Mouse (Mus musculus) layer of hippocampus, postnatal 14 days (tissue): ENCODE measurements at regions not wholly inside any gene's neighbourhood (a gene's known extent, or its start where the extent isn't known, plus 50 kb on each side); places are given as distances from the start of the nearest gene placed in this dataset.
A peak's percentile ranks its signal among the peaks of the same experiment; 100 is the strongest.

Experiments
- DNase-seq, 2 experiments: peaks; one replicate each; pipeline ENCODE4 v3.0.0; 2021 to 2022; ENCODE audit warnings: low spot score in 2 of 2, mixed read lengths in 1 of 2

GRCm38 (mm10) chr16:91970461-91970860 lies 87.6 kb upstream of the Mrps6 start:
- no peak for DNase-seq

DNA sequence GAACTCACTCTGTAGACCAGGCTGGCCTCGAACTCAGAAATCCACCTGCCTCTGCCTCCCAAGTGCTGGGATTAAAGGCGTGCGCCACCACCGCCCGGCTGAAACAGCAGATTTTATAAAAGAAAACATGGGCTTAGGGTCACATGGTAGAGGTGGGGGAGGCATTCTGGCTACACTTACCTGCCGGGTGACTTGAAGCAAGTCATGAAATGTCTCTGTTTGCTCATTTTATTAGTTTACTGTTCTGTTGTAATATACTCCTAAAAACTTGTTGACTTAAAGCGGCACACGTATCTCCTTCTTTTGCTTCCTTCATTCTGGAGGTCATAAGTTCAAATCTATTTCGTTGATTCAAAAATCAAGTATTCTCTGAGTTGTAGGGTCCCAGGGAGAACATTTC lies 84.9 kb upstream of the Mrps6 start:
- DNase-seq, result no peak

DNA sequence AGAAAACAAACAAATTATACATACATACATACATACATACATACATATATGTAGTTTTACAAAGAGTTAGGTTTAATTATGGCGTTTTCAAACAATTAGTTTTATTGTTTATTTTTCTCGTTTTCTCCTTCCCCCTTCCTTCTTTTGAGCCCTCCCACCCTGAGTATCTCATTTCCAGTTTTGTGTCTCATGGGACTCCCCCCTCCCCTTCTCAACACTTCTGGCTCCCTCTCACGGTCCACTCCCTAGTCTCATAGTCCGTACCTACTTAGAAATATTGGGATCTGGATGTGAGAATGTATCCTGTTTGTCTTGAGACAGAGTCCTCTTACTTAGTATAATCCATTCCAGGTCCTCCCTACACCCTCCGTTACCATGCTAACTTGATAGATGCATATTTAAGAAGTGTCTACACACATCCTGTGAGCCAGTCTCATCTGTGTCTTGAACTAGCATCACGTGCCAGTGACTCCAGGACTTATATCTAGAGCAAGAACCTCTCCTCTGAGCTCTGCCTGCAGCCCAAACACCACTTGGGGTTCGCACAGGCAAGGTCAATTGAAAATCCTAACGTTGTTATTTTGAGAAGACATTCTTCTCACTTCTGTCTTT lies 81.8 kb upstream of the Mrps6 start:
- no peak for DNase-seq

- no peak for DNase-seq
These were observed 79.6 kb upstream of the Mrps6 start for GRCm38 (mm10) chr16:91978423-91978822.

DNA sequence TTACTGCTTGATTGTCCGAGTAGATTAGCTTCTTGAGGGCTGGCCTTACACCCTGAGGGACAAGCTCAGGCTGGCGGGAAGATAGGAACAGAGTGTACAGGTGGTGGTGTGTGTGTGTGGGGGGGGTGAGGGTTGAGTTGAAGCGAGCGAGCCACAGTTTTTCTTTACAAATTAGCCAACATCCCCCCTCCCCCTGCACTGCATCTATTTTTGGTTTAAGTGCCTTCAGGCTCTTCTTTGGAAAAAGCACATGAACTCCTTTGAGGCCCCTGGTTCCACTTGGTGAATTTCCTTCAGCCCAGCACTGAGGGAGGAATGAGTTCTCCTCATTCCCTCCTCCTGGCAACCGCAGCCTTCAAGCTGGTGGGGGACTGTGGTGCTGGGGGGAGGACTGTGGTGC lies 79.2 kb upstream of the Mrps6 start:
- no peak for DNase-seq

DNA sequence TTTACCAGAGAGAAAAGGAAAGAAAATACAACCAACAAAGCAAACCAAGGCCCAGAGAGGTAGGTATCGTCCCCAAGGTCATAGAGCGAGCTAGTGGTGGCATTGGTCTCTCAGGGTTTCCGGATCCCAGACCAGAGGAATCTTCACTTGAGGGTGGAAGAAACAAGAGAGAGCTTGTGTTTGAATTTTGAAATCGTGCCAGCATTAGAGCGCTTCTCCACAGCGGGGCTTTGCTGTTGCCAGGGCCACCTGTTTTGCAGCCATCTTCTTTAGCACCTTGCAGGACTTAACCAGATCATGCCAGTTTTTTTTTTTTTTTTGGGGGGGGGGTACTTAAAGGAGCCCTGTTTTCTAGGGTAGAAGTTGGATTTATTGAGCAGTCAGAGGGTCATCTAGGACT lies 77.6 kb upstream of the Mrps6 start:
- no peak for DNase-seq

- DNase-seq, result no peak
These were observed 72.9 kb upstream of the Mrps6 start for GRCm38 (mm10) chr16:91985211-91985610.

GRCm38 (mm10) chr16:91989332-91989731 lies 68.7 kb upstream of the Mrps6 start:
- no peak for DNase-seq

GRCm38 (mm10) chr16:91995459-91996190 lies 62.4 kb upstream of the Mrps6 start:
- peak; percentile 15 to 18 for DNase-seq

- DNase-seq, result no peak
These were observed 50.7 kb upstream of the Mrps6 start for GRCm38 (mm10) chr16:92007351-92007750.
